Mouse (Mus musculus): Measurements from ENCODE around the gene Prep.
"Not testable (repeated sequence)": the region's sequence is repeated elsewhere in the genome, so short reads cannot be mapped to it uniquely, and the experiment has no call there.

The Prep gene

GRCm38 (mm10) chr10:45076585-45076984 is 9.6 kb downstream of the Prep start:
- no peak for DNase-seq

- DNase-seq = no peak
These were observed 10.3 kb downstream of the Prep start for GRCm38 (mm10) chr10:45077353-45077752.

- no peak for DNase-seq
These were observed 12.8 kb downstream of the Prep start for GRCm38 (mm10) chr10:45079756-45080155.

GRCm38 (mm10) chr10:45080490-45080889 is 13.5 kb downstream of the Prep start:
- DNase-seq = no peak

- no peak for DNase-seq
These were observed 15.7 kb downstream of the Prep start for GRCm38 (mm10) chr10:45082730-45083129.

GRCm38 (mm10) chr10:45084002-45084401 is 17.0 kb downstream of the Prep start:
- DNase-seq = not testable (repeated sequence)

GRCm38 (mm10) chr10:45084471-45084870 is 17.5 kb downstream of the Prep start:
- DNase-seq = no peak

- no peak for DNase-seq
These were observed 18.3 kb downstream of the Prep start for GRCm38 (mm10) chr10:45085315-45085714.

GRCm38 (mm10) chr10:45086637-45087036 is 19.6 kb downstream of the Prep start:
- DNase-seq = peak in 1 of 2 experiments; percentile 42

- no peak for DNase-seq
These were observed 24.6 kb downstream of the Prep start for GRCm38 (mm10) chr10:45091462-45092079.

- DNase-seq = no peak
These were observed 25.4 kb downstream of the Prep start for GRCm38 (mm10) chr10:45092080-45093056.

- DNase-seq = peak in 1 of 2 experiments; percentile 59
These were observed 31.7 kb downstream of the Prep start for GRCm38 (mm10) chr10:45098751-45099150.

GRCm38 (mm10) chr10:45100473-45100872 is 33.5 kb downstream of the Prep start:
- no peak for DNase-seq

- DNase-seq = no peak
These were observed 36.2 kb downstream of the Prep start for GRCm38 (mm10) chr10:45103184-45103583.

- DNase-seq = peak in 1 of 2 experiments; percentile 21
These were observed 37.1 kb downstream of the Prep start for GRCm38 (mm10) chr10:45104098-45104497.

- no peak for DNase-seq
These were observed 37.6 kb downstream of the Prep start for GRCm38 (mm10) chr10:45104535-45105079.

GRCm38 (mm10) chr10:45106541-45106940 is 39.5 kb downstream of the Prep start:
- DNase-seq = no peak

GRCm38 (mm10) chr10:45107313-45107712 is 40.3 kb downstream of the Prep start:
- no peak for DNase-seq

GRCm38 (mm10) chr10:45109041-45109440 is 42.0 kb downstream of the Prep start:
- no peak for DNase-seq

- DNase-seq = no peak
These were observed 43.0 kb downstream of the Prep start for GRCm38 (mm10) chr10:45109974-45110373.

- DNase-seq = no peak
These were observed 45.9 kb downstream of the Prep start for GRCm38 (mm10) chr10:45112927-45113326.

GRCm38 (mm10) chr10:45114462-45114861 is 47.5 kb downstream of the Prep start:
- DNase-seq = no peak

- no peak for DNase-seq
These were observed 49.8 kb downstream of the Prep start for GRCm38 (mm10) chr10:45116832-45117231.

- no peak for DNase-seq
These were observed 51.4 kb downstream of the Prep start for GRCm38 (mm10) chr10:45118389-45118788.
